Mouse (Mus musculus): ENCODE data around the gene Shq1.
A peak's percentile ranks its signal among the peaks of the same experiment; 100 is the strongest.

Shq1 gene

DNA sequence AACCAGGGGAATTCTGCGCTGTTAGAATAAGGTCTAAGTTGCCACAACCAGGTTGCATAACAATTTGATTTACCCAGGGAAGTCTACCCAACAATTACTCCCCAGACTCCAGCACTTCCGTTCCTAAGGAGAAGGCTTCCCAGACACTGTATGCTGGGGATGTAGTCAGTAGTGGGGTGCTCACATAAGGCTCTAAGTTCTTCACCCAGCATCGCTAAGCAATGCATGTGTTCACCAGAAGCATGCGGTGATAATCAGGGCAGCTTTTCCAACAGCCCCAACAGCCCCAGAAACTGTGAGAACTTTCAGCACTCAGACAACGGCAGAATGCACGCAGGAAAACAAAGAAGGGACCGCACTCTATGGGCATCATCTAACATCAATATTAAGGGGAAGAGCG is 77.1 kb downstream of the Shq1 start:
- DNase-seq: no peak

DNA sequence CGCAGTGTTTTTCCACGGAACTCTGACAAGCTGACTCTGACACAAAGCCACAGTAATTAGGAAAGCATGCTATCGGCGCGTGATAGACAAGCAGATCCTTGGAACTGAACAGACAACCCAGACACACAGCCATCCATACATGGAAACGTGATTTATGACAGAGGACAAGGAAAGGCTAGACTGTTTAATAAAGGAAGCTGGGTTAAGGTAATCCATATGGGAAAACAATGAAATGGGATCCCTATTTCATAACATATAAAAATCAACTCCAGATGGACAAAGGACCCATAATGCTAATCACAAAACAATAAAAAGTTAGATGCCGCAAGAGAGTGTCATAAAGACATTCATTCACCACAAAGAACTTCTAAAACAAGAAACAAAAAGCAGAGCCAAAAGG is 78.0 kb downstream of the Shq1 start:
- no peak for DNase-seq

DNA sequence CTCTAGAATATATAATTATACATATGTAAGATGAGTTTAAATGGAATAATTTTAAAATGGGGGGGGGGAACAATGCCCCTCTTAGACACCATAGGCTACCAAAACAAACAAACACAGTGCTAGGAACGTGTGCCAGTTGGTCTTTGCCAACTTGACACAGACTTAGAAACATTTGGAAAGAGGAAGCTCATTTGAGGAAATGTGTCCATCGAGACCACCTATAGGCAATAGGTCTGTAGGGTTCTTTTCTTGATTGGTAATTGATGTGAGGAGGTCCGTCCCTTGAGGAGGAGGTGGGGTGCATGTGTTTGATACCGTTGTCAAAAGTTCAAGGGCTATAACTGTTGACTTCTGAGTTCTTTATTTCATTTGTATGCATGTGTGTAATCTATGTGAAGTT is 80.4 kb downstream of the Shq1 start:
- no peak for DNase-seq

DNA sequence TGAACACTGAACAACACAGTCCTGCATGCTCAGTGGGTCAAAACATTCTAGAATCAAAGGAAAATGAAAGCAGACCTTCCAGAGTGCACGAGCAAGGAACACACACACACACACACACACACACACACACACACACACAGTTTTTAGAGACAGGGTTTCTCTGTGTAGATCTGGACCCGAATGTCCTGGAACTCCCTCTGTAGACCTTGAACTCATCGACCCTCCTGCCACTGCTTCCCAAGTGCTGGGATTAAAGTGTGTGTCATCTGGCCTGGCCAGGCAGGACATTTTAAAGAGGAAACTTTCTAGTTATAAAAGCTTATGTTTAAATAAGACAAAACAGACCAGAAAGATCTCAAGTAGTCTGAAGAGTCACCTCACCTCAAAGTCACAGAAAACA is 82.1 kb downstream of the Shq1 start:
- no peak for DNase-seq

DNA sequence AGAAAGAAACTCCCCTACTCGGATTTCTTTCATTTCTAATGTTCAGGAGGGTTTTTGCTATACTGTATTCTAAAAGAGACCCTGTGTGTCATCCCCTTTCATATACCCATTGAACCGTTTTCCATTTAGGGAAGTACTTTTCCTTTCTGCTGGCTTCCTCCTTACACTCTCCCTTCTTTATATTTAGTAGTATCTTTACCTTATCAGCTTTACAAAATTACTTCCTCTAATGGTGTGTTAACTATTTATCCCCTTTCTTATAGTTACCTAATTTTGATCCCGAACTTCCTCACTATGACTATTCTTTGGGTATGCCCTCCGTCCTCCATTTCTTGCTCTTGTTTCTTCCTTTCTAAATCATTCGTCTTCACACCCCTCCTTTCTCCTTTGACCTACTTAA is 84.2 kb downstream of the Shq1 start:
- DNase-seq: no peak

DNA sequence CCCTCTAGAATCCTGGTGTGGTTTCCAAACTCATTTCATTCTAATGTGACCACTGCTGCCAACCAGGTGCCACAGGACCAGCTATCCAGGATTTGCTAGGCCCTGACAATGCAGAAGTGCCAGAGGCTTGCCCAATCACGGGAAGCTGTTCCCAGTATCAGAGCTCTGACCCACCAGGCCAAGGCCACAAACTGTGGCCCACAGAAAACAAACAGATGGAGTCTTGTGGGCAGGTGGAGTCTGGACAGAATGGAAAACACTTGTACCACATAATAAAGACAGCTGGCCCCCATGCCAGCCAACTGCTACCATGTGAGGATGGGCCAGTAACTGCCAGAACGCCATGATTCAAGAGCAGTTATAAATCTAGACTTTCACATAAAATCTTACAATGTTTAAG is 89.0 kb downstream of the Shq1 start:
- DNase-seq: peak in 1 of 2 experiments; percentile 13

DNA sequence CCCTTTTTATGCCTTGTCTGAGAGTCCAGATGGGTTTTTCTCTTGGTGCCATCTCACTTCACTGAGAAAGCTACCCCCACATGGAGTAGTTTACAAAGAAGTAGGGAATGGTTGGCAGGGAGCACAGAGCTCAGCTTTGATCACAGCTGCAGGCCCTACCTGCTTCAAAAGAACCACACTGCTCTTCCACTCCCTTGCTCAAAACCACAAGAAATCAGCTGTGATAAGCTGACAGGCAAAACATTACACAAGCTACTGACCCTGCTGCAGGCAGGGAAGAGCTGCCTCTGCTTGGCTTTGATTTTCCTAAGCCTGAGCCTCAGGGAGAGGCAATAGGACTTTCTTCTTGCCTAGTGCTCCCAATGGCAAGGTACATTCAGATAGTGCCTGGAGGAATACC is 89.9 kb downstream of the Shq1 start:
- DNase-seq: no peak

DNA sequence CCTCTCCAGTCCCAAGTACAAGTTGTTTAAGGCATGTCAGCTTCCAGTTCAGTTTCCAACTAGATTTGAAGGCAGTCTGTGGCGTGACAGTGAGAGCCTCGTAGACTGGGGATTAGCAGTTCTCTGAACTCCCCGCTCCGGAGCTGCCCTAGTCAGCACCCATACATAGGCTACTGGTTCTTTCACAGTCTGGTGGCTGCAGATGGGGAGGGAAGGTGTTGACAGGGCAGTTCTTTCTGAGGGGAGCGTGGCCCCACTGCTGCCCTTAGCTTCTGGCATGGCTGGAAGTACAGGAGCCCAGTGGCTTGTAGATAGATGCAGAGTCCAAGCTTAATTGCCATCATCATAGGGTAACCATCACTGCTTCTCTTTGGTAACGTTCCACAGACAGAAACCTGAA is 93.4 kb downstream of the Shq1 start:
- no peak for DNase-seq

DNA sequence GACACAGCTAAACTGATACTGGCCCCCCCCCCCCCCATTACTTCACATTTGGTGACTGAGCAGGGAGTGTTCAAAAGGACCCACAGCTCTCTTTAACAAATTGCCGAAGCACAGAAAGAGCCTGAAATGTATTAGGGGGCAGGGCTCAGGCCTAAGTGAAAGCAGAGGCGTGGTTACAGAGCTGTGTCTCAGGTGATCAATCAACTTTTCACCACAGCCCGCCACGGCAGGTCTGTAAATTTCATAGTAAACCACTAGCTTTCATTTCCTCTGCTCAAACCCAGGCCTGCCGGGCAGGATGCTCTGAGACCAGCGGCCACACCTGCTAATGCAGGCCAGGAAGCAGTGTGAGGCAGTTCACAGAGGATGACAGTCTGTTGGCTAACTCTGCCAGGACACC is 94.8 kb downstream of the Shq1 start:
- no peak for DNase-seq

DNA sequence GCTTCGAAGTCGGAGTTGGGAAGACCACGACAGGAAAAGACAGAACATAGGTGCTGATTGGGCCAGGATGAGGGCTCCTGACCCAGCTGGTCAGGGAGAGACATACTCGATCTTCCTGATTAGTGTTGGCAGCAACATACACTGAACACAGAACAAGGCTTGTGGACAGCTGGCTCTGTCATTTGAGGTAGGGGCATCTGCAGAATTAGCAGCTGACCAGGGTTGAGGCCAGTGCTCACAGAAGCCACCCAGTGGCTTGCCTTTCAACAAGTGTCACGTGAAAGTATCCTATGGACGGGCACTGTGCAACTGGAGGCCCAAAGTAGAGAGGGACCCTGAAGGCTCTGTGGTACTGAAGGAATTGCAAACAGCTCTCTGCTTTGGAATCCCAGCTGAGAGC is 104.2 kb downstream of the Shq1 start:
- no peak for DNase-seq

DNA sequence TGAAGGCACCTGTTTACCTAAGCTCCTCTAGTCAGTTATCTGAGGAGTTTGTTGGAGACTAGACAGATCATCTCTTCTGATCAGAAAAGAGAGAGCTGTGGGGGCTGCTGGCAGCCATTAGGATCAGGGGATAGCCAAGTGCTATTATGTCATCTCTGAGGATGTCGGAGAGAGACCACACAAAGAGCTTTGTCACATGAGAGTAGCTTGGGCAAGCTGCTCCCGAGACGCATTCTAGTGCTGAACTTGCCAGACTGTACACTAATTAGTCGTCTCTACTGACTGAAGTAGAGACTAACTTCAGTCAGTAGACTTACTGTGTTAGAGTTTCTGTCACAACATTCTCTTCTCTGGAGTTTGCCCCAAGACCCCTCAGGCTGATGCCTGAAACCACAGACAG is 106.4 kb downstream of the Shq1 start:
- DNase-seq: no peak

DNA sequence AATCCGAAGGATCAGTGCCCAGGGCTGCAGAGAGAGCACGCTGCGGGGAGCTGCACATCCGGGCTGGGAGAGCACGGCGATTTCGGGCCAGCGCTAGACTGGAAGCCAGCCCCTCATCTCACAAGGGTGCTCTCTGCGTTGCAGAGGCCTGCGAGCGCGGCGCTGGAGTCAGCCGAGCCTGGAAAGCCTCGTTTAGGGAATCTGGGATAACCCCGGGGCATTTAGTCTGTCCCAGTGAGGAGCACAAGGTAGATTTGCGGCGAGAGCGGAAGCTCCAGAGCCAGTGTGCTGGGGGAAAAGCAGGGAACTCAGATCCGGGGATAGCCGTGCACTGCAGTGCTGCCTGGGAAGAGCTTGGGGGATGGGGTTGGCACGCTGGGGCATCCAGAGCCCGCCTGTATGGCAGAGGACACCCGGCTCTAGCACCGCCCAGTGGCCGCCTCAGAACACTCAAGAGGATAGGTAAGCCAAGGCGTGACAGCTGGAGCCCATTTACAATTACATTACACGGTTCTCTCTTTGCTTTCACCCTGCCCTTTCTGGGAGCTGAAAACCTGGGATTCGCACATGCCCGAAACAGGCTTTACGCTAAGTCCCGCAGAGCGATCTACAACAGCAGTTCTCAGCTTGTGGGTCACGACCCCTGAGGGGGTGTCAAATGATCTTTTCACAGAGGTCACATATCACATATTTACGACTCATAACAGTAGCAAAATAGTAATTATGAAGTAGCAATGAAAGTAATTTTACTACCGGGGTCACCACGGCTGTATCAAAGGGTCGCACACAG is 107.2 kb downstream of the Shq1 start:
- peak; percentile 86 to 92 for DNase-seq

DNA sequence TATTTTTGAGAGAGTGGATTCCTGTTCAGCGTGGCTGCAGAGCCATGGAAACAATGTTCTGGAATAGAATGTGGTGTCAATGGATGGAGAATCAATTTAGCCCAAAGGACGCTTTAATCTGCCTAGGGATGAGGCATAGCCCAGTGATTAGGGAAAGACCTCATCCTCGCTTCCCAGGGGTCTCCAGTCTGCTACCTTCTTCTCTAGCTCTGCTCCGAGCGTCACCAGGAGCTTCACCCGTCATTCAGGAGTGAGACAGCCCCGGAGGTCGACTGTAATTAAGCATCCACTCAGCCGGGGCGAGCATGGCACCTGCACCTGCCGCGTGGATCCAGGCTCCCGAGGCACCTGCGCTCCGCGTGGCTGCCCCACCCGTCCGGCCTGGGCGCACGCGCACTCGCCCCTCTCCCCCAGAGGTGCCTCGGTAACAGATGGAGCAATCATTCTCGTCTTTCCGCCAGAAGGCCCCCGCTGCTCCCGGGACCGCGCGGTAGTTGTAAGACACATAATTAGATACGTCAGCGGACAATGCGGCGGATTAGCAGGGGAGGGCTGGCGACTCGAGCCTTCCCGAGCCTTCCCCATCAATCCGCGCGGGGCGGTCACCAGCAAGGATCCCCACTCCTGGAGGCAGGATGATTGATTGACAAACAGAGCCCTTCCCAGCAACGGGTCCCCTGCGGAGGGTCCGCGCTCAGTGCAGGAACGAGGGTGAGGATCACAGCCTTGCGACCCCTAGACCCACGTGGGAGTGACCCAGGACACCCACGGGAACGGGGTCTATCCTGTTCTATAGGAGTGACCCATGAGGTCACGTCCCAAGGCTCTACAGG is 108.0 kb downstream of the Shq1 start:
- DNase-seq: peak; percentile 70 to 80

DNA sequence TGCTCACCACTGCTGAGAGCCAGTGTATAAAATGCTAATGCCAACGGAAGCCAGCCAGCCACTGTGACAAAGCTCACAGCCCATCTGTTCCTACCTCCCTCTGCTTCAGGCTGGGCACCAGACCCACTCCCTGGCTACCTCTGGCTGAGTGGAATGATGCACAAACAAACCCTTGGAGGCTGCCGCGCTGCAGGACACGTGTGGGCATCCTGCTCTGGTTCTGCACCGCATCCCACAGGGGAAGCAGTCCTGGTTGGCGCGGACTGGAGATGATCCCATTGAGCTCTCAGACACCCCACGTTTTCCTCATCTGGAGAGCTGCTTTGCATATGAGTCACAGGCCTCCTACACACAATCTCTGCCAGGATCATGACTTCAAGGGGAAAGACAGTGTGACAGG is 112.9 kb downstream of the Shq1 start:
- DNase-seq: no peak

DNA sequence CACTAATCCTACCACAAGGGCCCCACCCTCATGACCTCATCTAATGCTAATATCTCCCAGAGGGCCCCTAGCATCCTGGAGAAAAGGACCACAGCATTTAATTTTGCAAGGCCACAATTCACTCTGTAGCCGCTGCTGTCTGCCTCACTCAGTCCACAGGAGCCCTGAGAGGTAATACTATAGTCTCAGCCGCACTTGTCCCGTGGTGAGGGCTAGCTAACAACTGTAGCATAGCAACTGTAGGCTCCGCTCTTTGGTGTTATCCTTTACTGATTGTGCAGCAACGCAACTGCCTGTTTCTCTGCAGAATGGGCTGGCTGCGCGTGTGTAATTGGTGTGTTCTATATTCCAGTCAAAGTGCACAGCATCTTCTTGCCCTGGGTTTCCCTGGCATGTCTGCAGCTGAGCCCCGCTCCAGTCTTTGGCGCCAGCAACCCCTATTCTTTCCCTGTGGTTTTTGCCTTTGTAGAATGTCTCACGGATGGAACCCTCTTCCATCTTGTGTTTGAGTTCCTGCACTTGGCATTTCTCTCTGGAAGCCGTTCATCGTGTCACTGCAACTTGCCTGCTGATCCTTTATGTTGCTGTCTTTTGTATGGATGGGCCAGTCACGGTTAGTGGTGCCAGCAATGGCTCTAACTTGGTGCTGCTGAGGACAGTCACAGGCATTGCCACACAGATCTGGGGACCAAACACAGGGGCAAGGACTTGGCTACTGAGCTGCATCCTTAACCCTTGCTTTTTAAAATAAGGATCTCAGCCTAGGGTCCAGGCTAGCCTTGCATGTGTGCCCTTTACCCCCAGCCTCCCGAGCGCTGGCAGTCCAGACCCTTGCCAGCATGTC is 128.6 kb downstream of the Shq1 start:
- DNase-seq: no peak

DNA sequence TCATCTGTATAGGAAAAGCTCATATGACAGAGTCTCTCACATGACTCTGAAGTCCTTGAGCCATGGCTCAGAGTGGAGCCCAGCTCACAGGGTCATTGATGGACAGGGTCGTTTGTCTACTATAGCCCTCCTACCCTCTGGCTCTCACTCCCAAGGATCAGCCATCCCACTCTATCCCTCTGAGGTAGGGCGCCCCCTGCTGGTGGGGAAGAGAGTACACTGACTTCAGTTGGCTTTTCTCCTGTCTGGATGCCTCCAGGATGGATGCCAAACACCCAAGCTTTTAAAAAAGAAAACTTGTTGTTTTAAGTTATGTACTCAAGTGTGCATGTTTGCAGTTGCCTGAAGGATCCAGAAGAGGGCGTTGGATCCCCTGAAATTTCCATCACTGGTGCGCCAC is 131.3 kb downstream of the Shq1 start:
- peak in 1 of 2 experiments; percentile 32 for DNase-seq

DNA sequence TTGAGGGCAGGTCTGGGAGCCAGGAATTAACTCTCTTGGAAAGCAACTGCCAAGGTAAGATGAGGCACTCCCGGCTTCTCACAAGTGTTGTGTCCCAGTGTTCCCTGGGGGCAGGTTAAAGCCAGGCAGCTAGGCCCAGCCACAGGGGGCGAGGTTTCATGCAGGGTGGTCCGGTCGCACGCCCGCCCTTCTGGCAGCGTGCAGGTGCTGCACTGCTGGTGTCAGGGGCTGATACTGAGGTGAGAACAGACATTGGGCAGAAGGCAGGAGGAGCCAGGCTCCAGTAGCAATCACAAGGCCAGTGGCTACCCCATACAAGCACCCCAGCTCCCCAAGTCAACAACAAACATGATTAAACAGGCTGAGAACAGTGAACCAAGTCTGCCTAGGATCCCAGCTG is 132.4 kb downstream of the Shq1 start:
- no peak for DNase-seq

DNA sequence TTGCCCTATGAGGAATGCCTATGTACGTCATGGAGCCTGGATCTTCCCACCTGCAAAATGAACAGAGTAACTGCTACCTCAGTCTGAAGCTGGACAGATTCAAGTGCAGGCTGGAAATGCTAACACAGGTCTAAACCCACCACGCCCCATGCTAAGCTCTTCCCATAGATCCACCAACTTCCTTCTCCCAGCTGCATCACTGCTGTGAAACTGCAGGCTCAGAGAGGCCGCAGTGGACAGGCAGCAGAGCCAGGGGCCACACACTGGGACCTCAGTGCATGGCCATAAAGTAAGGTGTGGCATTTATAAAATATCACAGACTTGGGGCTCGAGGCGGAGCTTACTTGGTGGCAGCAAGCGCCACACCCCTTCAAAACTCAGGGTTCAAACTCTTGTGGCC is 133.0 kb downstream of the Shq1 start:
- DNase-seq: no peak

DNA sequence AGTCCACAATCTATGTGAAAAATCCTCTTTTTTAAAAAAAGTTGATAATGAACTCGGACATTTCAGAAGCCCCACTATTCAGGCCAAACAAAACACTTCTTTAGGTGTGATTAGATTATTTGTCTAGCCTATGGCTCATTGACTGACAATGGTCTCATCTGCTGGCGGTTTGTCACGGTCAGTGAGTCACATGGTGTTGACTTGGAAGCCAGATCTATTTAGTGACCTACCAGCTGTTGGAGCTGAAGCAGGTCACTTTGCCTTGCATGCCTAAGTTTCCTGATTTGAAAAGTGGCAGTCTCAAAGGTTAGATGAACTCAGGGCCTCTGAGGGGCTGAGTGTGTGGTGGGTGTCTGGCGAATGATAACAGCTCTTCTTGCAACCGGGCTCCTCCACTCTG is 133.9 kb downstream of the Shq1 start:
- no peak for DNase-seq

DNA sequence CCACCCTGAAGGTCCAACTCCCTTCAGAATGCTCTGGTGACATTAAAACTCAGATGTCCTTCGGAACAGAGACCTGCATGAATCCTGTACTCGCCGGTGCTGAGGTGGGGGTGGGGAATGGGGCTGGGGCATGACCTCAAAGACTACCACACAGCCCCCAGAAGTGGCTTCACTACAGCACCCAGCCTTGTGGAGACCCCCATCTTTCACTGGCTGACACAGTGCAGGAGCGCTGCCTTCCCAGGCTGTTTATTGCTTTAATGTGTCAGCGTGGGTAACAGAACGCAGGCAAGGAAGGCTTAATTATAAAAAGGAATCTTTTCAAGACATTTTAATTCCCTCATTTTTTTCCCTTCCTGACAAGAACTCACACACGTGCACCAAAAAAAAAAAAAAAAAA is 137.6 kb downstream of the Shq1 start:
- DNase-seq: no peak

DNA sequence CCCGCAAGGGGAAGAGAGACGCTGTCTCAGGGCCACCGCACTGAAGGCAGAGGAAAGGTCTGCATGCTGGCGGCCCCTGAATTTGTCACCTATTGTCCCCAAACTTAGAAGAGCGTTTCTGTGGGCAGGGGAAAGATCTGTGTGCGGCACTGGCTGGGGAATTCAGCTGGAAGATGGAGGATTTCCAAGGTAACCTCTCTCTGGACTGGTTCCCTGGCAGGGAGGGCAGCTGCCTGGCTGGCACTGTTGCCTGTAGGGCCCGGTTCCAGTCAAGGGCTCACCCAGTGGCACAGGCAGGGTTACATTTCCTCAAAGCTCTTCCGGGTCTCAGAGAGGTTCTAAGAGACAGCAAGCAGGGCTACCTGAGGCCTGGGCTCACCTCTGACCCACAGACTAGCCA is 138.6 kb downstream of the Shq1 start:
- DNase-seq: peak; percentile 57 to 71

DNA sequence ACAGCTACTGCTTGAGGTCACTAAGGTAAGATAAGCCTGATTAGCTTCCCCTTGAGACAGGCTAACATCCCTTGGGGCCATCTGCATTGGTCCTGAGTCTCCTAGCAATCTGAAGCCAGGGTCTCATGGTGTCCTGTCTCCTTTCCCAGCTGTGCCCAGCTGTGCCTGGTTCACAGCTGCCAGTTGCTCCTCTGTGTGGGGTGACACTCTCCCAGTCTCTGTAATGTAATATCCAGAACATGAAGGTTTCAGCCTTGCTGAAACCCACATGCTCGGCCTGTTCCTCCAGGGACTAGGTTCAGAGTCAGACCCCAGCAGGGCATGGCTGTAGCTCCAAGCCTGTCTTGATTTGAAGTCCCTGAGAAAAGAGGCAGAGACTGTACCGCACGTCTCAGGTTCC is 141.3 kb downstream of the Shq1 start:
- no peak for DNase-seq

DNA sequence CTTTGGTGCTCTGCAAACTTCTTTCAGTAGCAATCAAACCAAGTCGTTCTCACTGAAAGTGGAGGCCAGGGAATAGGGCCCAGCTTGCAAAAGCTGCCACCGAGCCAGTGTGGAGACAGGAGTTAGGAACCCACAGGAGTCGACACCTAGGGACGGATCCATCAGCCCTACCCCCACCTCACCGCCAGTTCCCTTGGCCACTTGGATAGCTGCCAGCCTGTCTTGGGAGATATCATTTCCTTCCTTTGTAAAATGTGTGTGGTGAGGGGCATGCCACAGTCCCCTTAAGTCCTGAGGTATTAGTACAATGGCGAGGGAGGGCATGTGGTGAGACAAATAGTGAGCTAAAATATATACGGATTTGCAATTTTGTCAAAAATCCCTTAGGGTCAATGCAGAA is 142.4 kb downstream of the Shq1 start:
- no peak for DNase-seq

Data from cerebellum, postnatal 25 days (tissue).